16 mouse cellular contexts compared by ENCODE assay signal in genomic region chr7:58873676-58874075, GRCm38 (mm10).
"Had no signal": no experiment of that assay in that cellular context is flagged by ENCODE, and none has a peak within 500 bp of the region (broad histone marks: within the 10 kb centered on the region; RNA-seq: fewer than 3 reads in every experiment).

No protein-coding gene starts in this region.

- H3K4me3 ChIP-seq: neural tube, embryonic 13.5 days; neural tube, embryonic 15.5 days; stomach, embryonic 15.5 days had no signal

- H3K27me3 ChIP-seq: neural tube, embryonic 13.5 days; neural tube, embryonic 15.5 days; stomach, embryonic 15.5 days had no signal

- DNase-seq: retina, postnatal 1 day; right cerebral cortex, adult 18-20 months; right cerebral cortex, postnatal 14 days; right cerebral cortex, postnatal 25 days; right cerebral cortex, postnatal 4 days; spleen, adult 18-20 months; thymus, adult 18-20 months; thymus, adult 2 months; thymus, postnatal 14 days; thymus, postnatal 25 days; thymus, postnatal 36 days; thymus, postnatal 4 days had no signal

- H3K27ac ChIP-seq: neural tube, embryonic 13.5 days; neural tube, embryonic 15.5 days; stomach, embryonic 15.5 days; stomach, postnatal 0 days had no signal

- H3K4me1 ChIP-seq: neural tube, embryonic 13.5 days; neural tube, embryonic 15.5 days; stomach, embryonic 15.5 days had no signal

- H3K9me3 ChIP-seq: neural tube, embryonic 13.5 days; neural tube, embryonic 15.5 days; stomach, embryonic 15.5 days had no signal

- H3K9ac ChIP-seq: neural tube, embryonic 13.5 days; neural tube, embryonic 15.5 days; stomach, embryonic 15.5 days had no signal

- H3K4me2 ChIP-seq: neural tube, embryonic 13.5 days; neural tube, embryonic 15.5 days; stomach, embryonic 15.5 days had no signal

- H3K36me3 ChIP-seq: neural tube, embryonic 13.5 days; neural tube, embryonic 15.5 days; stomach, embryonic 15.5 days had no signal
